Mouse (Mus musculus): ENCODE data around the gene Dnaic2. TPM values are rescaled to one million over a fixed set of nuclear protein-coding genes. Genes with fewer than 3 reads are reported as not detected.

Dnaic2 gene
- polyA plus RNA-seq, 1 experiment from 2014 or later, result 1.9 TPM

- H3K9ac ChIP-seq (replicated peaks), result no peak overlapping the region
- no peak overlapping the region for H3K4me3 ChIP-seq (replicated peaks)
- H3K9me3 ChIP-seq (replicated peaks), result no peaks in the 10 kb centered on the region
- 0 out of 2 replicates have a peak, but pooled peaks cover 2% of the 10 kb centered on the region for H3K4me1 ChIP-seq
- no peak for ATAC-seq (ENCODE audit: low FRiP score)
- H3K27ac ChIP-seq (replicated peaks), result no peak overlapping the region
- H3K27me3 ChIP-seq (replicated peaks), result no peaks in the 10 kb centered on the region
- no peaks in the 10 kb centered on the region for H3K36me3 ChIP-seq
- 52% methylated on average over 9 of the region's 10 CpGs for WGBS
- no peak overlapping the region for H3K4me2 ChIP-seq
Observed at GRCm38 (mm10) chr11:114687574-114688188, 39.5 kb upstream of the Dnaic2 start.

GRCm38 (mm10) chr11:114688729-114689128 is 38.5 kb upstream of the Dnaic2 start:
- no peaks in the 10 kb centered on the region for H3K9me3 ChIP-seq (replicated peaks)
- no peak for ATAC-seq (ENCODE audit: low FRiP score)
- no peaks in the 10 kb centered on the region for H3K27me3 ChIP-seq (replicated peaks)
- no peak overlapping the region for H3K4me3 ChIP-seq (replicated peaks)
- WGBS, result 94% methylated on average over 3 of the region's 3 CpGs
- H3K4me1 ChIP-seq, result 0 out of 2 replicates have a peak, but pooled peaks cover 2% of the 10 kb centered on the region
- H3K27ac ChIP-seq (replicated peaks), result no peak overlapping the region
- H3K9ac ChIP-seq (replicated peaks), result no peak overlapping the region
- H3K4me2 ChIP-seq, result no peak overlapping the region
- H3K36me3 ChIP-seq, result no peaks in the 10 kb centered on the region

GRCm38 (mm10) chr11:114690192-114690591 is 37.0 kb upstream of the Dnaic2 start:
- Histone ChIP-seq H3K9ac (replicated peaks) (no peak overlapping the region), H3K36me3 (no peaks in the 10 kb centered on the region), H3K9me3 (replicated peaks) (no peaks in the 10 kb centered on the region), H3K27ac (replicated peaks) (no peak overlapping the region), H3K4me1 (no peaks in the 10 kb centered on the region), H3K27me3 (replicated peaks) (no peaks in the 10 kb centered on the region), H3K4me2 (no peak overlapping the region), H3K4me3 (replicated peaks) (no peak overlapping the region)
- 83% methylated on average over 15 of the region's 15 CpGs for WGBS
- ATAC-seq (ENCODE audit: low FRiP score), result no peak

GRCm38 (mm10) chr11:114691454-114692182 is 35.6 kb upstream of the Dnaic2 start:
- H3K9me3 ChIP-seq (replicated peaks), result no peaks in the 10 kb centered on the region

GRCm38 (mm10) chr11:114692601-114693000 is 34.6 kb upstream of the Dnaic2 start:
- no peaks in the 10 kb centered on the region for H3K4me1 ChIP-seq
- H3K27ac ChIP-seq (replicated peaks), result no peak overlapping the region
- no peaks in the 10 kb centered on the region for H3K27me3 ChIP-seq (replicated peaks)
- no peaks in the 10 kb centered on the region for H3K36me3 ChIP-seq
- H3K4me3 ChIP-seq (replicated peaks), result no peak overlapping the region
- WGBS, result 46% methylated on average over 7 of the region's 7 CpGs
- H3K4me2 ChIP-seq, result no peak overlapping the region
- H3K9me3 ChIP-seq (replicated peaks), result no peaks in the 10 kb centered on the region
- no peak overlapping the region for H3K9ac ChIP-seq (replicated peaks)
- ATAC-seq (ENCODE audit: low FRiP score), result no peak

More at GRCm38 (mm10) chr11:114691454-114692182, 35.6 kb upstream of the Dnaic2 start:
- Histone ChIP-seq H3K36me3 (no peaks in the 10 kb centered on the region), H3K27me3 (replicated peaks) (no peaks in the 10 kb centered on the region), H3K27ac (replicated peaks) (no peak overlapping the region), H3K4me2 (no peak overlapping the region), H3K9ac (replicated peaks) (no peak overlapping the region), H3K4me1 (no peaks in the 10 kb centered on the region), H3K4me3 (replicated peaks) (no peak overlapping the region)
- WGBS, result 61% methylated on average over 6 of the region's 6 CpGs
- no peak for ATAC-seq (ENCODE audit: low FRiP score)

GRCm38 (mm10) chr11:114693456-114693855 is 33.8 kb upstream of the Dnaic2 start:
- no peak for ATAC-seq (ENCODE audit: low FRiP score)
- Histone ChIP-seq H3K4me1 (no peaks in the 10 kb centered on the region), H3K27ac (replicated peaks) (no peak overlapping the region), H3K4me2 (no peak overlapping the region), H3K36me3 (no peaks in the 10 kb centered on the region), H3K4me3 (replicated peaks) (no peak overlapping the region), H3K9me3 (replicated peaks) (no peaks in the 10 kb centered on the region), H3K27me3 (replicated peaks) (no peaks in the 10 kb centered on the region), H3K9ac (replicated peaks) (no peak overlapping the region)
- WGBS, result 89% methylated on average over 6 of the region's 6 CpGs

GRCm38 (mm10) chr11:114694451-114694850 is 32.8 kb upstream of the Dnaic2 start:
- no peaks in the 10 kb centered on the region for H3K4me1 ChIP-seq
- 85% methylated on average over 2 of the region's 2 CpGs for WGBS
- H3K36me3 ChIP-seq, result no peaks in the 10 kb centered on the region
- no peak overlapping the region for H3K4me3 ChIP-seq (replicated peaks)
- no peak for ATAC-seq (ENCODE audit: low FRiP score)
- H3K27ac ChIP-seq (replicated peaks), result no peak overlapping the region
- no peaks in the 10 kb centered on the region for H3K9me3 ChIP-seq (replicated peaks)
- H3K9ac ChIP-seq (replicated peaks), result no peak overlapping the region
- H3K4me2 ChIP-seq, result no peak overlapping the region
- no peaks in the 10 kb centered on the region for H3K27me3 ChIP-seq (replicated peaks)

- H3K9ac ChIP-seq (replicated peaks), result no peak overlapping the region
Observed at GRCm38 (mm10) chr11:114698496-114698895, 28.7 kb upstream of the Dnaic2 start.

GRCm38 (mm10) chr11:114699511-114699910 is 27.7 kb upstream of the Dnaic2 start:
- Histone ChIP-seq H3K9ac (replicated peaks) (no peak overlapping the region), H3K36me3 (no peaks in the 10 kb centered on the region), H3K27me3 (replicated peaks) (no peaks in the 10 kb centered on the region), H3K27ac (replicated peaks) (no peak overlapping the region), H3K4me1 (peaks cover 14% of the 10 kb centered on the region), H3K9me3 (replicated peaks) (no peaks in the 10 kb centered on the region), H3K4me3 (replicated peaks) (no peak overlapping the region), H3K4me2 (no peak overlapping the region)
- ATAC-seq (ENCODE audit: low FRiP score), result no peak
- WGBS, result 78% methylated on average over 12 of the region's 12 CpGs

More at GRCm38 (mm10) chr11:114698496-114698895, 28.7 kb upstream of the Dnaic2 start:
- Histone ChIP-seq H3K27ac (replicated peaks) (no peak overlapping the region), H3K27me3 (replicated peaks) (no peaks in the 10 kb centered on the region), H3K4me2 (no peak overlapping the region), H3K4me3 (replicated peaks) (no peak overlapping the region), H3K4me1 (peaks cover 4% of the 10 kb centered on the region), H3K9me3 (replicated peaks) (no peaks in the 10 kb centered on the region), H3K36me3 (no peaks in the 10 kb centered on the region)
- 94% methylated on average over 7 of the region's 7 CpGs for WGBS
- no peak for ATAC-seq (ENCODE audit: low FRiP score)

- H3K27ac ChIP-seq (replicated peaks), result no peak overlapping the region
- H3K9me3 ChIP-seq (replicated peaks), result no peaks in the 10 kb centered on the region
- H3K4me1 ChIP-seq, result peaks cover 23% of the 10 kb centered on the region
- H3K4me2 ChIP-seq, result no peak overlapping the region
- WGBS, result 87% methylated on average over 15 of the region's 15 CpGs
- H3K4me3 ChIP-seq (replicated peaks), result no peak overlapping the region
- no peak for ATAC-seq (ENCODE audit: low FRiP score)
- H3K36me3 ChIP-seq, result no peaks in the 10 kb centered on the region
- no peaks in the 10 kb centered on the region for H3K27me3 ChIP-seq (replicated peaks)
- H3K9ac ChIP-seq (replicated peaks), result no peak overlapping the region
Observed at GRCm38 (mm10) chr11:114702311-114702995, 24.8 kb upstream of the Dnaic2 start.

GRCm38 (mm10) chr11:114702996-114703361 is 24.2 kb upstream of the Dnaic2 start:
- Histone ChIP-seq H3K27me3 (replicated peaks) (no peaks in the 10 kb centered on the region), H3K9ac (replicated peaks) (no peak overlapping the region), H3K4me2 (no peak overlapping the region), H3K9me3 (replicated peaks) (no peaks in the 10 kb centered on the region), H3K36me3 (0 out of 2 replicates have a peak, but pooled peaks cover 2% of the 10 kb centered on the region), H3K27ac (replicated peaks) (peak overlapping the region; percentile 67; the same call in 1 of the 2 replicates), H3K4me1 (peaks cover 23% of the 10 kb centered on the region), H3K4me3 (replicated peaks) (no peak overlapping the region)
- no peak for ATAC-seq (ENCODE audit: low FRiP score)
- 77% methylated on average over 6 of the region's 6 CpGs for WGBS
